Mouse (Mus musculus): ENCODE data around the gene Slc6a6. TPM values are rescaled to one million over a fixed set of nuclear protein-coding genes. Genes with fewer than 3 reads are reported as not detected.
A peak's percentile ranks its signal among the peaks of the same experiment; 100 is the strongest.

Gene Slc6a6
- 72.2 and 101 TPM in 2 replicates for total RNA-seq (2014; rRNA removed)
- polyA plus RNA-seq (2015; fragmentation: Nextera tagmentation; extraction: Ambion mirVana), result 89.5 and 139 TPM in 2 replicates

- Histone ChIP-seq H3K4me3 (ENCODE audit: low read depth, low read length) (peak within 1 kb of the TSS; percentile 98), H3K9me3 (ENCODE audit: low read length) (no peaks in the 10 kb centered on the region), H3K27ac (ENCODE audit: low read depth, low read length) (peak within 1 kb of the TSS; percentile 98), H3K4me1 (ENCODE audit: insufficient read depth) (peaks cover 29% of the 10 kb centered on the region), H3K36me3 (ENCODE audit: insufficient read depth) (no peaks in the 10 kb centered on the region), H3K4me2 (ENCODE audit: low read depth) (peak within 1 kb of the TSS; percentile 54), H3K9ac (peak within 1 kb of the TSS; percentile 97), H3K27me3 (ENCODE audit: insufficient read depth, low read length) (no peaks in the 10 kb centered on the region)
- no peak for TF ChIP-seq CTCF (IDR thresholded peaks at IDR 0.05; ENCODE audit: low read depth)
- ATAC-seq, result peak; percentile 89
- under 1% methylated on average over 54 of the region's 69 CpGs for WGBS
- peak; percentile 98 for DNase-seq
Measured at GRCm38 (mm10) chr6:91683602-91684473, at the start of gene Slc6a6. Gene Slc6a6 (plus strand): TSS chr6:91684053.

GRCm38 (mm10) chr6:91634417-91634816 lies 49.4 kb upstream of the Slc6a6 start:
- no peak overlapping the region for H3K4me3 ChIP-seq (ENCODE audit: low read depth, low read length)
- 78% methylated on average over 2 of the region's 2 CpGs for WGBS
- DNase-seq (no peak), ATAC-seq (no peak)
- no peak for TF ChIP-seq CTCF (IDR thresholded peaks at IDR 0.05; ENCODE audit: low read depth)
- H3K9ac ChIP-seq, result no peak overlapping the region
- H3K36me3 ChIP-seq (ENCODE audit: insufficient read depth), result no peaks in the 10 kb centered on the region
- H3K4me1 ChIP-seq (ENCODE audit: insufficient read depth), result no peaks in the 10 kb centered on the region
- H3K27ac ChIP-seq (ENCODE audit: low read depth, low read length), result no peak overlapping the region
- no peaks in the 10 kb centered on the region for H3K27me3 ChIP-seq (ENCODE audit: insufficient read depth, low read length)
- H3K9me3 ChIP-seq (ENCODE audit: low read length), result no peaks in the 10 kb centered on the region
- no peak overlapping the region for H3K4me2 ChIP-seq (ENCODE audit: low read depth)

- H3K9me3 ChIP-seq (ENCODE audit: low read length), result no peaks in the 10 kb centered on the region
- no peak overlapping the region for H3K4me3 ChIP-seq (ENCODE audit: low read depth, low read length)
- no peak overlapping the region for H3K4me2 ChIP-seq (ENCODE audit: low read depth)
- H3K27ac ChIP-seq (ENCODE audit: low read depth, low read length), result no peak overlapping the region
- ATAC-seq, result no peak
- no peaks in the 10 kb centered on the region for H3K27me3 ChIP-seq (ENCODE audit: insufficient read depth, low read length)
- no peak for DNase-seq
- H3K9ac ChIP-seq, result no peak overlapping the region
- 79% methylated on average over 2 of the region's 2 CpGs for WGBS
- no peak for TF ChIP-seq CTCF (IDR thresholded peaks at IDR 0.05; ENCODE audit: low read depth)
- no peaks in the 10 kb centered on the region for H3K36me3 ChIP-seq (ENCODE audit: insufficient read depth)
- no peaks in the 10 kb centered on the region for H3K4me1 ChIP-seq (ENCODE audit: insufficient read depth)
Measured at GRCm38 (mm10) chr6:91634876-91635275, 49.0 kb upstream of the Slc6a6 start.

GRCm38 (mm10) chr6:91638204-91638995 lies 45.5 kb upstream of the Slc6a6 start:
- no peak for ATAC-seq
- no peak for DNase-seq
- Histone ChIP-seq H3K4me1 (ENCODE audit: insufficient read depth) (no peaks in the 10 kb centered on the region), H3K4me2 (ENCODE audit: low read depth) (no peak overlapping the region), H3K9ac (no peak overlapping the region), H3K9me3 (ENCODE audit: low read length) (no peaks in the 10 kb centered on the region), H3K4me3 (ENCODE audit: low read depth, low read length) (no peak overlapping the region), H3K27me3 (ENCODE audit: insufficient read depth, low read length) (no peaks in the 10 kb centered on the region), H3K27ac (ENCODE audit: low read depth, low read length) (no peak overlapping the region), H3K36me3 (ENCODE audit: insufficient read depth) (no peaks in the 10 kb centered on the region)
- TF ChIP-seq CTCF (IDR thresholded peaks at IDR 0.05; ENCODE audit: low read depth), result no peak
- 34% methylated on average over 9 of the region's 9 CpGs for WGBS

- 69% methylated on average over 5 of the region's 5 CpGs for WGBS
- Histone ChIP-seq H3K27me3 (ENCODE audit: insufficient read depth, low read length) (no peaks in the 10 kb centered on the region), H3K36me3 (ENCODE audit: insufficient read depth) (no peaks in the 10 kb centered on the region), H3K9me3 (ENCODE audit: low read length) (no peaks in the 10 kb centered on the region), H3K27ac (ENCODE audit: low read depth, low read length) (no peak overlapping the region), H3K4me1 (ENCODE audit: insufficient read depth) (no peaks in the 10 kb centered on the region), H3K4me3 (ENCODE audit: low read depth, low read length) (no peak overlapping the region), H3K4me2 (ENCODE audit: low read depth) (no peak overlapping the region), H3K9ac (no peak overlapping the region)
- ATAC-seq (no peak), DNase-seq (no peak)
- no peak for TF ChIP-seq CTCF (IDR thresholded peaks at IDR 0.05; ENCODE audit: low read depth)
Measured at GRCm38 (mm10) chr6:91643011-91643410, 40.8 kb upstream of the Slc6a6 start.

DNA sequence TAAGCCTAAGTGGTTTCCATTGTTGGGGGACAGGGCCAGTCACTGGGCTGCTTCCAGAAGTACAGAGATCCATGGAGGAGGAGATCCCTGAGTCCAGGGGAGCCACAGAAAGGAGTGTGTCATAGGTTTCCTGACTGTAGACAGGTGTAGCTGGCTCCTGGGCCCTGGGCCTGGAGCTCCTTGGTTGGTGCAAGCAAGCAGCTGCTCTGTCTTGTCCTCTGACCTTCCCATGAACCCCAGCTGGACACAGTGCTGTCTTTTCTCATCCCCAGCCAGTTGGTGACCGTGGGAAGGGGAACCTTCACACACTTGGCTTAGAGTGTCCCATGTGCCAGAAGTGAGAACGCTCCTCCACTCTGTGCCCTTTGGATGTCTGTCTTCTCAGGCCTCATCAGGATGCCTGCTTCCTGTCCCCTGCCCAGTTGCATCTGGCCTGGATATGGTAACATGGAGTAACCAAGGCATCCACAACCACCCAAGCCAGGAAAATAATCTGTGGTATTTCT lies 40.4 kb upstream of the Slc6a6 start:
- TF ChIP-seq CTCF (IDR thresholded peaks at IDR 0.05; ENCODE audit: low read depth), result no peak
- H3K36me3 ChIP-seq (ENCODE audit: insufficient read depth), result no peaks in the 10 kb centered on the region
- no peaks in the 10 kb centered on the region for H3K9me3 ChIP-seq (ENCODE audit: low read length)
- ATAC-seq (no peak), DNase-seq (no peak)
- H3K9ac ChIP-seq, result no peak overlapping the region
- H3K27ac ChIP-seq (ENCODE audit: low read depth, low read length), result no peak overlapping the region
- H3K4me2 ChIP-seq (ENCODE audit: low read depth), result no peak overlapping the region
- no peaks in the 10 kb centered on the region for H3K4me1 ChIP-seq (ENCODE audit: insufficient read depth)
- WGBS, result 95% methylated on average over 2 of the region's 2 CpGs
- no peak overlapping the region for H3K4me3 ChIP-seq (ENCODE audit: low read depth, low read length)
- no peaks in the 10 kb centered on the region for H3K27me3 ChIP-seq (ENCODE audit: insufficient read depth, low read length)
